Mouse (Mus musculus): ENCODE data around the gene Plxnd1.

- TF ChIP-seq GATA1 (IDR thresholded peaks at IDR 0.05; ENCODE audit: low read length) (no peak), TAL1 (IDR thresholded peaks at IDR 0.05; ENCODE audit: low read length) (no peak)
Observed at GRCm38 (mm10) chr6:116006731-116007130, 11.9 kb upstream of the Plxnd1 start.
